Mouse (Mus musculus): ENCODE measurements around the gene Tmem119.
"Not testable (repeated sequence)": the region's sequence is repeated elsewhere in the genome, so short reads cannot be mapped to it uniquely, and the experiment has no call there.

Tmem119 gene

DNA sequence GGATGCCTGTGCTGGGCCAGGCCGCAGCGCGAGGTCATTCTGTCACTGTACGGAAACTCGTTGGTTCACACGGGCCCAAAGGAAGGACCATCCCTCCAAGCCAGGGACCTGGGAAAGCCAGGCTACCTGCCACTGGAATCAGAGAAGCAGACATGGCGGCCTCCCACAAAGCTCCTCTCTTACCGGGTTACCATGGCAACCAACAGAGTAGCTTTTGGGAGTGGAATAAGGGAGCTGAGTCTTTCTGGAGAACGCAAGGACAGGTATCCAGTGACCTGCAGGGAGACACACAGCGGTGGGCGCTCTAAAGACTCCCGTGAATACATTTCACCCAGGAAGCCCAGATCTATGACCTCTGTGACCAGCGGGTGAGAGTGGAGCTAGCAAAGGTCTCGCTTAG is 18.3 kb upstream of the Tmem119 start:
- no peak for DNase-seq (ENCODE audit: low spot score in 2 of 2)

DNA sequence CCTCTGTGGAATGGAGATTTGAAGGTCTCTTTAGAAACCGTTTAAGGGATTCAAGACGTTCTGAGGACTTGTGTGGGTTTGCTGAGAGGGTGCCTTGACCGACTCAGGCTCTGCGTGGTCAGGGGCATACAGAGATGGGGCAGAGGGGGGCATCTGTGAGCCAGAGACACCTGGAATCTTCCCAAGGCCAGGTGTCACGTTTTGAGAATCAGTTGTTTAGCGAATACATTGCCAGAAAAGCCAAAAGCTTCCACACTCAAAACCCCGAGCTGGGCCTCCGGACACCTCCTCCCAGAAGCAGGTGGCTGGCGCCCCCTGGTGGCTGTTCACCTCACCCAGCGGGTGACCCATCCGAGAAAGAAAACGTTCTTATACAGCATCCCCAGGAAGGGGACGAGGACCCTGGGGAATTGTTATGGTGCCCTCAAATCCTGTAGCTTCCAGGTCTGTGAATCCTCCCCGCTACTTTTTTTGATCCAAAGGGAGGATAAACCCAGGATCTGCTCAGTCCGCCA is 15.4 kb upstream of the Tmem119 start:
- DNase-seq (ENCODE audit: low spot score in 2 of 2), result peak; percentile 63 to 68

DNA sequence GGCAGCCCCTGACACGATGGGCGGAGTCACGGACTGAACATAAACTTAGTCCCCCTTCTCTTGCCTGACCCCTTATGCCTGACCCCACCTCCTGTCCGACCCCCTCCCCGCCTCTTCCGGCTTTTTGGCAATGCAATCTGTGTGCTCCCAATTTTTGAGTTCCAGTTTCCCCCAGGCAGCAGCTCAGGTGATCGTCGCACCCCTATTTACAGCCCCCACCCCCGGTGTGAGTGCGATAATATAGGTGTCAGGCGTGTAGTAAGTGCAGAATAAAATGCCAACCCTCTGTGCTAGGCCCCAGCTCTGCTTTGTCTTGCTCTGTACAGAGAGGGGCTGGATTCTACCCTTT is 14.7 kb upstream of the Tmem119 start:
- no peak for DNase-seq (ENCODE audit: low spot score in 2 of 2)

DNA sequence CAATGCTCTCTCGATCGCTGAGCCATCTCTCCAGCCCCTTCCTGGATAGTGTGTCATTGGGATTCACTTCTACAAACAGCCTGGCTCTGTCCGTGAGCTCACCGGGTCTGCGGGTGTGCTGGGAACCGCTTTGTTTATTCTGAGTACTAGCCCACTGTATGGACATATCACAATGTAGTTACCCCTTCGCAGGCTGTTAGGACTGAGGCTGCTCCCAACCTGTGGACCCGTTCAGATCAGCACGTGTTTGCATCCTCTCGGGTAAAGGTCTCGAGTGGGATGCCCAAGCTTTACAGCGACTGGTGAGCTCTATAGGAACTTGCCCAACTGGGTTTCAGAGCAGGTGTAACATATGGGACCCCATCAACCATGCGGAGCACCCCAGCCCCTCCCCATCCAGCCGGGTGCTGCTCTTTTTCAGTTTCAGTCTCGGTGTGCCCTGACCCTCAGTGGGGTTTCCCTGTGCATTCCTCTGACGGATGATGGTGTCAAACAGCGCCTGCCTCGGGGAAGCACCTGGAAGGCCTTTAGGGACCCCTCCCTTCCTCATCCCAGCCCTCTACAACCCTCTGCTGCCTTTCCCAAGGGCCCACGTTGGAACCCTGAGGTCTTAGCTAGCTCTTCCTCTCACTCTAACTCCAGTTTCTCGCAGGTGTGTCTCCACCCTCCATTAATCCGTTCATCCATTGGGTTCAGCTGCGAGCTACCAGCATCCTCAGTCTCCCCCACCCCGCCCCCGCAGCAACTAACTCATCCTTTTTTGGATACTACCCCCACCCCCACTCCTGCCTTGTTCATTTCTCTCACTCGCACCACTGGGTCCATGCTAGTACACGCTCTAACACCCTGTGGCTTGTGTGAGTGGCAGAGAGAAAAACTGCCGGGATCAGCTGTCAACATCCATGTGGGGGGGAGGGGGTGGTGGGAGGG is 14.1 kb upstream of the Tmem119 start:
- no peak for DNase-seq (ENCODE audit: low spot score in 2 of 2)

DNA sequence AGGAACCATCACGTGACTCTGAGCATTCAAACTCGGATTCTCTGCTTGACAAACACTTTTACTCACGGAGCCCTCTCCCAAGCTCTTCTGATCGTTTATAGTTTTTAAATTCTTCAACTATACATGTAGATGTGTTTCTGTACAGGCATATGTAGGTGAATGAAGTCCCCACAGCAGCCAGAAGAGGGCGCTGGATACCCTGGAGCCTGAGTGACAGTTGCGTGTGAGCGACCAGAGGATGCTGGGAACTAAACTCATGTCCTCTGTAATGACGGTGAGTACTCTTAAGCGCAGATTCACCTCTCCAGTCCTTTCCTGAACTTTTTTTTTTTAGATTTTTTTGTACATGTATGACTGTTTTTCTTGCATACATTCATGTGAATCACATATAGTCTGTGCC is 13.3 kb upstream of the Tmem119 start:
- DNase-seq (ENCODE audit: low spot score in 2 of 2), result no peak

DNA sequence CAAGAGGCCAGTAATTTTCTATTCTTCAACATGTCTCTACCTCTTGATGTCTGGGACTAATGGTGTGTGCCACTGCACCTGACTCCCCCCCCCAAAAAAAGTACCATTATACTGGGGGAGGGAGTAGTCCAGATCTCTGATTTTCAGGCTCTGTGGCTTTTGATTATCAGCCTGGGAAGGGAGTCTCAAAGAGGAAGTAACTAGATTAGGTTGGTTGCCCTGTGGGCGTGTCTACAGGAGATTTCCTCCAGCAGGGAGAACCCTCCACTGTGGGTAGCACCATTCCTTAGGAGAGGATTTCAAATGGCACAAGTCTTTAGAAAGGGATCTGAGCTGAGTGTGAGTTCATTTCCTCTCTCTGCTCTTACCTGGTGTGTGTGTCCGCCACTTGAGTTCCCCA is 12.3 kb upstream of the Tmem119 start:
- no peak for DNase-seq (ENCODE audit: low spot score in 2 of 2)

DNA sequence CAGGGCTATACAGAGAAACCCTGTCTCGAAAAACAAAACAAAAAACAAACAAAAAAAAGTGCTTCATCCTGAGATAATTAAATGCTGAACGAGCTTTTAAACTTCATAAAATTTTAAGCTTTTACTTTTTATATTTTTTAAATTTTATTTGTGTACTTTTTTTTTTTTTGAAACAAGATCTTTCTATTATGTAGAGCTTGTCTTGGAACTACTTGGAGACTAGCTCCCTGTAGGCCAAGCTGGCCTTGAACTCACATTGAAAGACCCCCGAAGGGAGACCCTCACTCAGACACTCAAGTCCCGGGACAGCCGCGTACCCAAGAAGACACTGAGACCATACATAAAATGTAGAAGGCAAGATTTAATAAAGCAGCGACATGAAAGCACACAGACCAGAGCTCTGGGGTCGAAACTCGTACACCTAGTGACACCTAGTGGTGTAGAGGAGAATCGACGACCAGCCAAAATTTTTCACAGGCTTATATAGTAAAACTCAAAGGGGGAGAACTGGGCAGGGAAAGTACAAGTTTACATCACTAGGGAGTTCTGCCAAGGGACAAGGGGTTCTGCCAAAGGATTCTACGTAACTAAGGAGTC is 11.6 kb upstream of the Tmem119 start:
- not testable (repeated sequence) for DNase-seq (ENCODE audit: low spot score in 2 of 2)

DNA sequence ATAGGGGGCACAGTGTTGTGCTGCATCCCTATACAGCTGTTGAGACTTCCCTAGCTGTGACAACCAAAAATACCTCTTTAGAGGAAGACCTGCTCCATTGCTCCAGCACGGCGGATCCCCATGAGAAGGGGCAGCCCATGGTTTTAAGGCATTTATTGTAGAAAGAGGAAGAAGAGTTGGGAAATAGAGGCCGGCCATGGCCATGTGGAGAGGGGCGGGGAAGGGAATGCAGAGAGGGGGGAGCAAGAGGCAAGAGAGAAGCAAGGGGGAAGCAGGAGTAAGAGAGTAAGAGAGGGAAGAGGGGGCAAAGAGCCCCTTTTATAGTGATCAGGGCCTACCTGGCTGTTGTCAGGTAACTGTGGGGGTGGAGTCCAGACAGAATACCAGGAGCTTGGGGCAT is 9.8 kb upstream of the Tmem119 start:
- no peak for DNase-seq (ENCODE audit: low spot score in 2 of 2)

DNA sequence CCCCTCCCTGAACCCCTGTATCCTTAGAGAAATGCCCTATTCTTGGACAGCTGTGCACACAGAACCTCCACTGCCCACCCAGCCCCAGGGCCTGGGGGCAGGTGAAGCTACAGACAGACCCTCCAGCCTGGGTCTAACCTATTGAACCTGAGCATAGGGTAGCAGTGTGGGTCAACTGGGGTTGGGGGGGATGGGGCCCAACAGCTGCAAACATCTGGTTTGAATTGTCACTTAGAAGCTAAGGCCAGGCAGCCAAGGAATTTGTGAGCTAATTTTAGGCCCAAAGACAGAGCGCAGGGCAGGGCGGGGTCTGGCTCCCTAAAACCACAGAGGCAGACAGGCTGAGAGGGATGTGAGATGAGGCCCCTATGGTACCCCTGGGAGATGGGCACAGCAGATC is 7.9 kb upstream of the Tmem119 start:
- DNase-seq (ENCODE audit: low spot score in 2 of 2), result no peak

DNA sequence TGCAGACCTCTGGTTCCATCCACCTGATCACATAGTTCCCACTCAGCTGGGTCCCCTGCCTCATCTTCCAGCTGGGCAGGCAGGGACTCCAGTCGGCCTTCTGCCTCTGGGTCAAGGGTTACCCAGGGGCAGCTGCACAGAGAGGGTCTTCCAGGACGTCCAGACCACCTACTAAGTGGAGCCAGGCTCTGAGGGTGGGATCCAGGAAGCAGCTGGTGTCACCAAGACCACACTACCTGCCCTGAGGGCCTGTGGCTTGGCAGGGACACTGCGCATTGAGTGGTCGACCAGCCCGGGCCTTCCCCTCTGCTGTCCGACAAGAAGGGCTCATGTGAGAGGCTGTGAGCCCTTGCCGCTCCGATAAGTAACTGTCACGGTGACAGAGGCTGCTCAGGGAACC is 7.4 kb upstream of the Tmem119 start:
- DNase-seq (ENCODE audit: low spot score in 2 of 2), result no peak

DNA sequence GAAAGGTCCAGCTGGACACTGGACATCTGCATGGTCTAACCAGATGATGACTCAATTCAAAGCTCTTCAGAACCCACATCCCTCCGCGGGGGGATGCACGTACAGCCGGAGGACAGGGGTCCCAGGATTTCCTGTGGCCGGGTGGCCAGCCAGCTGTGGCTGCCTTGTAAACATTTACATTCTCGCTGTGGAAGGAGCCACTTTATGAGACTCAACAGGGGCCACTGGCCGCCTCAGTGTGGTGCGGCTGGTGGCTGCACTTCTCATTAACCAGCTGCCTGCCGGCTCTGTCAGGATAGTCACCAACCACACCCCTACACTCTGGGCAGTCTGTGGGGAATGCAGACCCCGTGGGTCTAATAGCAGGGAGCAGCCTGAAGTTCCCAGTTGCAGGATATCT is 6.1 kb upstream of the Tmem119 start:
- no peak for DNase-seq (ENCODE audit: low spot score in 2 of 2)

DNA sequence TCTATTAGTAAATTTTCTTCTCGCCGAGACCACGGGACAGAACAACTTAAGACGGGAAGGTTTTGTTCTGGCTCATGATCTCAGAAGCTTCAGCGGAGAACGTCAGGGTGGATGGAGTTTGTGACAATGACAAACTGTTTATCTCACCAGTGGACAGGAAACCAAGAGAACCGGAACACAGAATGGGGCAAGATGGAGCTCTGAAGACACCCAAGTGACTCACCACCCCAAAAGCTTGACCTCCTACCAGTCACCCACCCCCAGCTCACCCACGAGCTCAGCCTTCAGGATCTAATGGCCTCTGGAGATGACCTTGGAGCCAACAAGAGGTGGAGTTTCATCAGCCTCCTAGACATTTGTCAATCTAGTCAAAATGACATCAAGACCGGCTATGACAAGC is 5.0 kb upstream of the Tmem119 start:
- no peak for DNase-seq (ENCODE audit: low spot score in 2 of 2)

DNA sequence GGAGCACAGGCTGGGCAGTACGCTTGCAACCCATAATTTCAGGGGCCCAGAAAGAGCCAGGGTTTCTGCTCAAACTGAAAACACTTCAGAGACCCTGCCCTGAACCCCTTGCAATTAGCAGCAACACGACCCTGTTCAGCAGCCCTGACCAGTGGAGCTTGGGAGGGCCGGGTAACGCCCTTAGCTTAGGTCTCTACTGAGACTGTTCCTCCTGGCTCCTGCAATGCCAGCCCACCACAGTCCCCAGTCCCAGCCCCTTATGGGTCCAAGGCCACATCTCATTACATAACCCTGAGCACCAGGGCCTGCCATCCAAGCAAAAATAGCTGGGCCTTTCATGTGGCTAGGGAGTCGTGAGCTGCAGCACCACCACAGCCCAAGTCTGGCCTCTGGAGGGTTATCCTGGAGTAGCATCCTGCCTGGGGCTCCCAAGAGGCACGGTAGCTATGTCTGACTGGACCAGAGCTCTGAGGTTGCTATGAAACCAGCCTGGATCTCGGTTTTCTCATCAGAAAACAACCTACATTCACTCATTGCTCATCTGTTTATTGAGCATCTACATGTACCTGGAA is 4.2 kb upstream of the Tmem119 start:
- DNase-seq (ENCODE audit: low spot score in 2 of 2), result no peak

DNA sequence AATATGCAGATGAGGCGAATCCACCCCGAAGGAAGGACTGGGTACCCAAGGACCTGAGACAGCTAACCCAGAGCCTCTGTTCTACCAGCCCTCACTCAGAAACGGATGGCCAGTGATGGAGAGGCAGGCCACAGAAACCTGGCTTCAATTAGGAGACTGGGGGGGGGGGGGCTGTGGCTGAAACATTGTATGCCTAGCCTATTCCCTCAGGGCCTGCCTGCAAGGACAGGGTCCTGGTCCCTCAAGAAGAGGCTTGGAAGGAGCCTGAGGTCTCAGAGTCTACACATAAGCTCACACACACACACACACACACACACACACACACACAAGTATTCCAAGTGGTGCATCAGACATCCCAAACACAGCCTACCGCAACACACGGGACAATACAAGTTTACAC is 625 bp downstream of the Tmem119 start:
- no peak for DNase-seq (ENCODE audit: low spot score in 2 of 2)

DNA sequence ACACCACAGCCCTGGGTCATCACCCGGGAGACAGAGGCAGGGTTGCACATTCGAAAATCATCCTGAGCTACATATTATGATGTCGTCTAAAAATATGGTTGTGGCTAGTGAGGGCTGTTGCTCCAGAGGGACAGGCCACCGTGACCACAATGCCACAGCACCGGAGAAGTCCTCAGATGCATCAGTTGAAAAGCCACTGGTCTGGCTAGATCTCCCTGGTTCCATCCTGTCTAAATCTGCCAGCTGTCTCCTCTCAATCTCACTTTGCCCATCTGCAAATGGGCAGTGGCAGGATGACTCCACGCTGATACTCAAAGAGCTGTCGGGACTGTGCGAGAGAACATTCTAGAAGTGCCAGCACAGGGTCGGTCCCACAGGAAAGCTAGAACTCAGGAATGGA is 1.8 kb downstream of the Tmem119 start:
- no peak for DNase-seq (ENCODE audit: low spot score in 2 of 2)

DNA sequence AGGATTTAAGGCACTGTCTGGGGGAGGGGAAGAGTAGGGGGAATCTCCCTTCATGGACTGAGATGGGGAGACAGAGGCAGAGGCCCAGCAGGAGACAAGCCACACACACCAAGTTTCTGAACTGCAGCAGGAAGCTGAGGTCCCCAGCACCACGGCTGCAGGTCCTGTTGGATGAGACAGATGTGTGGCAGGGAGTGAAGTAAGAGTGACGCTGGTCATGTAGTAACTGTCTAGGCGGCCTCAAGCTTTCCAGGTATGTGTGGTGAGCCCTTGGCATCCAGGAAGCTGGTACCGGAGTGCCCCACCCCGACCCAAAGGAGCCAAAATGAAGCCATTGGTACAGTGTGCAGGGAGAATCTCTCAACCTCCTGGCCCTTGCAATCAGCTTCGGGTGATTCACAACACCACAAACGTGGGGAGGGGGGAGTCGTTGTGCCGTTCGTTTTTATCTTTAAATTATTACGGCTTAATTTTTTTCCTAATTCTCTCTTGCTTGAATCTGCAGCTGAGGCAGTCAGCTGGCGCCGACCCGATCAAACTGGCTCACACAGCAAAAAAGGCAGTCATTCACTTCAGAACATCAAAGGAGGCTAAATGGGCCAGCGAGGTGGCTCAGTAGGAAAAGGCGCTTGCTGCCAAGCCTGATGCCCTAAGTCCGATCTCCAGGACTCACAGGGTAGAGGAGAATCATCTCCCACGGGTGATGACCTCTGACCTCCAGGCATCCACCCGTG is 3.0 kb downstream of the Tmem119 start:
- DNase-seq (ENCODE audit: low spot score in 2 of 2), result no peak

DNA sequence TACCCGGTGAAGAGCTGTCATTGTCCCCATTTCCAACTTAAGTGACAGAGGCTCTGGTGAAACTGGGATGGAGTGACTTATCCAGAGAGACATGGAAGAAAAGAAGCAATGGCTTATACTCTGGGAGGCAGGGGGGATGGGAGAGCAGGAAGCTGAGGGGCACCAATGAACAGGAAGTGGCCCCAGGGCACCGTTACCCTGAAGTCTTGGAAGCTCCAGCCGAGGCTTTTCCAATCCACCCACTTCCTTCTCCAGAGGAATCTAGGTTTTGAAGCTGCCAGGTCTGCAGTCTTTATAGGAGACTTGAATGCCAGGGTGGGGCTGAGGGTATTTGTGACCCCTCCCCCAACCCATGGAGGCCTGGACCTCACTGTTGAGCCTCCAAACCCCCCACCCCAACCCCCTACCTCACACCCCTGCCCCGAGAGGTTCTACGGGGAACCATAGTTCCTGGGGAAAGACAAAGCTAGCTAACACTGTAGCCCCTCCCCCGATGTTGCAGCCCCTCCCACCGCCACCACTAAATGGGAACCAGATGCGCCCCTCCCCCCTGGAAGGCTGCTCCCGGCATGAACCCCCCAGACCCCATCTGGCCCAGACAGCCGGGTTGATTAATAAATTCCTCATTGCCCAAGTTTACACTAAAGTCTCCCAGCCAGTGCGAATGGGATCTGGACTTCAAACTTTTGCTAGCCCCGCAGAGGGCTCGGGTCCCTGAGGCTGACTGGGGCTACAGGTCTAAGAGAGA is 3.7 kb downstream of the Tmem119 start:
- no peak for DNase-seq (ENCODE audit: low spot score in 2 of 2)

DNA sequence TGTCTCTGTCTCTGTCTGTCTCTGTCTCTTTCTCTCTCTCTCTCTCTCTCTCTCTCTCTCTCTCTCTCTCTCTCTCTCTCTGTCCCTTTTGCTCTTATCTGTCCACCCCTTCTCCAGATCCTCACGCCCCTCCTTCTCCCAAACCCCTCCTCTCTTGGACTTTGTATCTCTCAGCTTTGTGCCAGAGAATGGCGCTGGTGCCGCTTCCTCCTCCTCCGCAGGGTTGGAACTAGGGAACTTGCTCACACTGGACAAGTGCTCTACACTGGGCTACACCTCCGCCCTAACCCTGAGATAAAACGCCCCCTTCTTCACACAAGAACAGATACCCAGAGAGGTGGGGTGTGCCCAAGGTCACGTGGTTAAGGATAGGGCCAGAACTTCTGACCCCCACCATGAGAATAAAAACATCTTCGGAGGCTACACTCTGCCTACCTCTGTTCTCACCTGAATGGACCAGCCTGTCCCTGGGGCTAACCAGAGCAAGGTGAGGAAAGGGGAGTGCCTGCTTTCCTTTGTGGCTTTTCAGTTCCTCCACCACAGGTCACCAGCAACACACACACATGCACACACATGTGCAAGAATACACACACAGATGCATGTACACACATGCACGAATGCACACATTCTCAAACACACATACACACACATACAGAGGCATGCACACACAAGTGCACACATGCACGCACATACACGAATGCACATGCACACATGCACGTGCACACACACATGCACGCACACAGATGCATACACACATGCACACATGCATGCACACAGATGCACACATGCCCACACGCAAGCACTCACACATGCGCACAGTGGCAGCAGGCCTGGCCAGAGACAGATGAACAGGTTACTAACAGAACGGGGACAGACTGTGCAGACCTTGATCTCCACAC is 8.9 kb downstream of the Tmem119 start:
- DNase-seq (ENCODE audit: low spot score in 2 of 2), result no peak

DNA sequence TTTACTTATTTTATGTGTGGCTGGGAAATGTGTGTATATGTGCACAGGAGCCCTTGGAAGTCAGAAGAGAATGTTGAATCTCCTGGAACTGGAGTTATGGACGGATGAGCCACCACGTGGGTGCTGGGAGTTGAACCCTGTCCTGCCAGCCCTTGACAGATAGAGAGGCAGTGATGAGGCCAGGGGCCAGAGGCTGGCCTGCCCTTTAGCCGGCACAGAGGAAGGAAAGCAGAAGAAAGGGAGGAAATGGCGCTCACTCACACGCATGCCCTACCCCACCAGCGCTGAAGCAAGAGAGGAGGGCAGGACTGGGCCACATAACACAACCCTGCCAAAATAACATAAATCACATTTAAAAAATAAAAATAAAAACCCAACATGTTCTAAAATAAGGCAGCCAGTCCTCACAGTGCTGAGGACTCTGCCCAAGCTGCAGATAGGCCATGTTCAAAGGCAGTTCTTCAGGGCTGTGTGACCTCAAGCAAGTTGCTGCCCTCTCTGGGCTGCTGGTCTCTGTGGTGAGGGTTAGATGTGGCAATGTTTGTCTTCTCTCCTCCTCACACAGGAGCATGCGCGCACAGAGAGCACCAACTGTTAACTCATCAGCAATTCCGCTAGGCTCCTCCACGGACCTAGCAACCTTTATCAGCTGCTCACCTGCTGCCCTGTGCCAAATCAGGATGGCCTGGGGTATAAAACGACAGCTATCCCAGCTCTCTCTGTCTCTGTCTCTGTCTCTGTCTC is 9.7 kb downstream of the Tmem119 start:
- no peak for DNase-seq (ENCODE audit: low spot score in 2 of 2)

All from cerebellum, postnatal 4 days (tissue).